Mouse (Mus musculus): ENCODE data around the gene Cdca5.
A peak's percentile ranks its signal among the peaks of the same experiment; 100 is the strongest.
"Not testable (repeated sequence)": the region's sequence is repeated elsewhere in the genome, so short reads cannot be mapped to it uniquely, and the experiment has no call there.

Gene Cdca5

GRCm38 (mm10) chr19:6105586-6105985 is 20.8 kb downstream of the Cdca5 start, which contains the start of gene Naaladl1:
Gene Naaladl1 (plus strand): TSS chr19:6105782.
- DNase-seq = no peak

- peak; percentile 64 for DNase-seq
Measured at GRCm38 (mm10) chr19:6113116-6113515, 28.3 kb downstream of the Cdca5 start.

- peak; percentile 71 for DNase-seq
Measured at GRCm38 (mm10) chr19:6116113-6116850, 31.5 kb downstream of the Cdca5 start.

- DNase-seq = peak; percentile 34
Measured at GRCm38 (mm10) chr19:6117346-6117985, 32.7 kb downstream of the Cdca5 start.

GRCm38 (mm10) chr19:6117986-6118676 is 33.3 kb downstream of the Cdca5 start, which contains the start of gene Sac3d1:
Gene Sac3d1 (minus strand): TSS chr19:6118650.
- DNase-seq = peak; percentile 92

GRCm38 (mm10) chr19:6118677-6119185 is 33.9 kb downstream of the Cdca5 start:
- DNase-seq = no peak

GRCm38 (mm10) chr19:6121761-6122160 is 37.0 kb downstream of the Cdca5 start:
- DNase-seq = no peak

GRCm38 (mm10) chr19:6123330-6123729 is 38.5 kb downstream of the Cdca5 start:
- DNase-seq = no peak

- DNase-seq = no peak
Measured at GRCm38 (mm10) chr19:6124898-6125297, 40.1 kb downstream of the Cdca5 start.

- DNase-seq = peak; percentile 78
Measured at GRCm38 (mm10) chr19:6126289-6126688, 41.5 kb downstream of the Cdca5 start.

- no peak for DNase-seq
Measured at GRCm38 (mm10) chr19:6126789-6127580, 42.2 kb downstream of the Cdca5 start.

GRCm38 (mm10) chr19:6127760-6128341 is 43.1 kb downstream of the Cdca5 start, which contains the start of gene Snx15:
Gene Snx15 (minus strand): TSS chr19:6128304.
- peak; percentile 98 for DNase-seq

GRCm38 (mm10) chr19:6130414-6131128 is 45.8 kb downstream of the Cdca5 start:
- not testable (repeated sequence) for DNase-seq

- no peak for DNase-seq
Measured at GRCm38 (mm10) chr19:6132171-6132827, 47.5 kb downstream of the Cdca5 start.

- not testable (repeated sequence) for DNase-seq
Measured at GRCm38 (mm10) chr19:6133197-6133596, 48.4 kb downstream of the Cdca5 start.

- DNase-seq = no peak
Measured at GRCm38 (mm10) chr19:6136397-6136796, 51.6 kb downstream of the Cdca5 start.

- peak; percentile 43 for DNase-seq
Measured at GRCm38 (mm10) chr19:6139701-6140100, 54.9 kb downstream of the Cdca5 start.

- DNase-seq = no peak
Measured at GRCm38 (mm10) chr19:6140374-6140677, 55.5 kb downstream of the Cdca5 start.

- DNase-seq = peak; percentile 93
Measured at GRCm38 (mm10) chr19:6140678-6141393, 56.1 kb downstream of the Cdca5 start, which contains the start of gene Batf2. Gene Batf2 (plus strand): TSS chr19:6140983.

GRCm38 (mm10) chr19:6141394-6141749 is 56.6 kb downstream of the Cdca5 start, which contains the start of gene Arl2:
Gene Arl2 (minus strand): TSS chr19:6141548.
- peak; percentile 90 for DNase-seq
